Mouse (Mus musculus): ENCODE results near the gene Gm26602. TPM values are rescaled to one million over a fixed set of nuclear protein-coding genes. Genes with fewer than 3 reads are reported as not detected.

Gene Gm26602
- polyA plus RNA-seq, 1 experiment from 2014 or later = 1.1 TPM

DNA sequence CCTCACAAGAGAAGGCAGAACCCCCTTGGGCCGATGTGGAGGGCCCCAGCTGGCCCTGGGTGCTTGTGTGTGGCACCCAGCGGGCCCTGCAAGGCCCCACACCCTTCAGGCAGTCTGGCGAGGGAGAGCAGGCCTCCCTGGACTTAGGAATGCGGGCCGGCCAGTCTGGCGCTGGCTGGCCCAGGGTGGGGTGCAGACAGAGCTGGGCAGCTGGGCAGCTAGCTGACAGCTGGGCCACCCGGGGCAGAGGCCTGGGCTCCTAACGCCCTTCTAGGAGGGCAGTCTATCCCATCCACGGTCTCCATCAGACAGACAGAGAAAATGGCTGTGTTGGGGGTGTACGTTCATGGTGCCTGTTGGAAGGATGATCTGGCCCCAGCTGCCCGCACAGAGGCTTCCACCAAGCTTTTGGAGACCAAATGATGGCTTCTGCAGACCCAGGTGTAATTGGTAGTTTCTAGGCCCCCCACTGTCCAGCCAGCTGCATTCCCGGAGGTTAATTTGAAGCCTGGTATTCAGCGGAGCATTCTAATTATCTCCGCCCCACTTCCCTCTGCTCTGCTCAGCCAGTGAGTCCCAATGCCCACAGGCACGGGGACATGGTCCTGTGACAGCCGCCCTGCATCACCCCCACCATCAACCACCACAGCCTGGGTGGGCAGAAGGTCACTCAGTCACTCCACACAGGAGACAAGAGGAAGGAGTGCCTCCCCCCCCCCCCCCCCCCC, 35.0 kb downstream of the Gm26602 start:
- WGBS = 19% methylated on average over 16 of the region's 16 CpGs
- Histone ChIP-seq H3K4me3 (replicated peaks; ENCODE audit: low read length) (no peak overlapping the region), H3K36me3 (replicated peaks; ENCODE audit: control insufficient read depth, insufficient read depth) (peaks cover 26% of the 10 kb centered on the region), H3K4me2 (replicated peaks) (no peak overlapping the region), H3K27me3 (ENCODE audit: control insufficient read depth, insufficient read depth, low read length) (no peaks in the 10 kb centered on the region), H3K4me1 (replicated peaks; ENCODE audit: control insufficient read depth, insufficient read depth, low read length) (peaks cover 11% of the 10 kb centered on the region; the same call in 1 of the 2 replicates), H3K9me3 (ENCODE audit: control insufficient read depth, low read length) (no peaks in the 10 kb centered on the region), H3K9ac (no peak overlapping the region), H3K27ac (peak overlapping the region; percentile 38; the same call in 1 of the 2 replicates)
- no peak for DNase-seq (ENCODE audit: low spot score)
- ATAC-seq (ENCODE audit: low FRiP score) = peak; percentile 35; the same call in 1 of the 2 replicates

DNA sequence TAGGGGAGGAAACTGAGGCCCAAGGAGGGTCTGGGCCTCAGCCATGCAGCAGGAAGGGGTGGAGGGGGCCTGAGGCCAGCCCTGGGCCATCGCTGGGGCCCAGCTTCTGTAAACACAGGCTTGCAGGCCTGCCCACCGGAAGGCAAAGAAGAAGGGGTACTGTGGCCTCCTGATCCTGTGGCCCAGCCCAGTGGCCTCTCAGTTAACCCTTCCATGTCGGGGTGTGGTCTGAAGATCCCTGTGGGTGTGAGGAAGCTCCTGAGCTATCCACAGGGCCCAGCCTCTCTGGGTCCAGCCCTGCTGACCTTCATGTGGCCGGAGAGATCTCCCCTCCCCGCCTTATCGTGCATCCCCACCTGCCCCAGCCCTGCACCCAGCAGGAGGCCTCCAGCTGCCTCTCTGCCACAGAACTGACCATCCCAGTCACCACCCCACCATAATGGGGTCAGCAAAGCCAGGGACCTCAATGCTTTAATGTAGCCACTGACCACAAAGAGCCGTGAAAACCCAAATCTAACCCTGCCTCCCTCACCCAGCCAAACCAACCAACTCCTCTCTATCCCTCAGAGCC, 36.2 kb downstream of the Gm26602 start:
- H3K4me3 ChIP-seq (replicated peaks; ENCODE audit: low read length) = no peak overlapping the region
- 23% methylated on average over 7 of the region's 7 CpGs for WGBS
- H3K9ac ChIP-seq = no peak overlapping the region
- no peak overlapping the region for H3K4me2 ChIP-seq (replicated peaks)
- H3K36me3 ChIP-seq (replicated peaks; ENCODE audit: control insufficient read depth, insufficient read depth) = peaks cover 38% of the 10 kb centered on the region
- no peak for ATAC-seq (ENCODE audit: low FRiP score)
- H3K27ac ChIP-seq = no peak overlapping the region
- no peaks in the 10 kb centered on the region for H3K9me3 ChIP-seq (ENCODE audit: control insufficient read depth, low read length)
- no peaks in the 10 kb centered on the region for H3K27me3 ChIP-seq (ENCODE audit: control insufficient read depth, insufficient read depth, low read length)
- peaks cover 11% of the 10 kb centered on the region; the same call in 1 of the 2 replicates for H3K4me1 ChIP-seq (replicated peaks; ENCODE audit: control insufficient read depth, insufficient read depth, low read length)
- DNase-seq (ENCODE audit: low spot score) = no peak

DNA sequence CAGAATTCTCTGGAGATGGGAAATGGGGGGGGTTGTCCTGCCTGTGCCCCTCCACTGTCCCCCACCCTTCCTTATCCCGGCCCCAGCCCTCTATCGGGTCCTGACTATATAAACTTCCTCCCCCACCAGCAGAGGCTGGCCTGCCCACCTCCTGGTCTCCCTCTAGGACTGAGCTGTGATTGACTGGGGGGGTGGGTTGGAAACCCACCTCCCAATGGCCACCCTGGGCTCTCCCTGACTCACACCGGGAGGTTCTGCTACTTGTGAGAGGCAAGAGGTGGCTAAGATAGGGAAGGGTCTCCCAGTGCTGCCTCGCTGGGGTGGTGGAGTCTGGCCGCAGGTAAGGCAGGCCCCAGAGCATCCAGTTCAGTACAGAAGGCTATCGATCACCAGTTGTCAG, 36.8 kb downstream of the Gm26602 start:
- Histone ChIP-seq H3K4me3 (replicated peaks; ENCODE audit: low read length) (no peak overlapping the region), H3K4me2 (replicated peaks) (no peak overlapping the region), H3K4me1 (replicated peaks; ENCODE audit: control insufficient read depth, insufficient read depth, low read length) (peaks cover 11% of the 10 kb centered on the region; the same call in 1 of the 2 replicates), H3K27me3 (ENCODE audit: control insufficient read depth, insufficient read depth, low read length) (no peaks in the 10 kb centered on the region), H3K9ac (no peak overlapping the region), H3K27ac (no peak overlapping the region), H3K9me3 (ENCODE audit: control insufficient read depth, low read length) (no peaks in the 10 kb centered on the region), H3K36me3 (replicated peaks; ENCODE audit: control insufficient read depth, insufficient read depth) (peaks cover 39% of the 10 kb centered on the region)
- no peak for DNase-seq (ENCODE audit: low spot score)
- WGBS = 73% methylated on average over 6 of the region's 6 CpGs
- no peak for ATAC-seq (ENCODE audit: low FRiP score)

DNA sequence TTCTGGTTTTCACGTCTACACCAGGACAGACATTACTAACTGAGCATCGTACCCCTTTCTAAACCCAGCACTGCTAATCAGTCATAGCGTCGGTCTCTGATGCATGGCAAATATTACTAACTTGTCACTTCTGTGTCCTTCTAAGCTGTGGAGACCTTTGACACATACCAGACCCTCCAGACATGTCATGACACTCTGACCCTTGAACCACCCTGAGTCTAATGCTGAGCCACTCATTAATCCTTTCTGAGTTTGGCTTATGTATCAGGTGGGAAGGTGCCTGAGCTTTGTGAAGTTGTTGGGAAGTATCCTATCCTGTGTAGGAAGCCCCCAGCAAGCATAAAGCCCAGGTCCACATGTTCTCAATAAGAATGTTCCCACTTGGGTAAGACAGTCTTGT, 39.2 kb downstream of the Gm26602 start:
- no peak for DNase-seq (ENCODE audit: low spot score)
- Histone ChIP-seq H3K4me3 (replicated peaks; ENCODE audit: low read length) (no peak overlapping the region), H3K27me3 (ENCODE audit: control insufficient read depth, insufficient read depth, low read length) (no peaks in the 10 kb centered on the region), H3K4me2 (replicated peaks) (no peak overlapping the region), H3K9me3 (ENCODE audit: control insufficient read depth, low read length) (no peaks in the 10 kb centered on the region), H3K9ac (no peak overlapping the region), H3K36me3 (replicated peaks; ENCODE audit: control insufficient read depth, insufficient read depth) (peaks cover 54% of the 10 kb centered on the region), H3K27ac (no peak overlapping the region), H3K4me1 (replicated peaks; ENCODE audit: control insufficient read depth, insufficient read depth, low read length) (peaks cover 11% of the 10 kb centered on the region; the same call in 1 of the 2 replicates)
- WGBS = 91% methylated on average over 4 of the region's 4 CpGs
- no peak for ATAC-seq (ENCODE audit: low FRiP score)

DNA sequence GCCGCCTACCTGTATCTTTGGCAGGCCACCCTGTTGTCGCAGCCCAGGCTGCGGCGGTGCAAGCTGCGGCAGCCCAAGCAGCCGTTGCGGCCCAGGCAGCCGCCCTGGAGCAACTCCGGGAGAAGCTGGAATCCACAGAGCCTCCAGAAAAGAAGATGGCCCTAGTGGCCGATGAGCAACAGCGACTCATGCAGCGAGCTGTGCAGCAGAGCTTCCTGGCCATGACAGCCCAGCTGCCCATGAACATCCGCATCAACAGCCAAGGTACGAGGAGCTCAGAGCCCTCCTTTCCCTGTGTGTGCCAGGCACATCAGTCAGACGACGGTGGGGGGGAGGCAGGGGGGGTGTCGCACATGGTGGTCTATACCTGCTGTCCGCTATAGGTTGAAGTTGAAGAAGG, 40.0 kb downstream of the Gm26602 start:
- no peak overlapping the region for H3K4me3 ChIP-seq (replicated peaks; ENCODE audit: low read length)
- H3K9ac ChIP-seq = no peak overlapping the region
- peaks cover 54% of the 10 kb centered on the region for H3K36me3 ChIP-seq (replicated peaks; ENCODE audit: control insufficient read depth, insufficient read depth)
- no peak for DNase-seq (ENCODE audit: low spot score)
- no peaks in the 10 kb centered on the region for H3K9me3 ChIP-seq (ENCODE audit: control insufficient read depth, low read length)
- no peak for ATAC-seq (ENCODE audit: low FRiP score)
- H3K4me2 ChIP-seq (replicated peaks) = no peak overlapping the region
- H3K4me1 ChIP-seq (replicated peaks; ENCODE audit: control insufficient read depth, insufficient read depth, low read length) = peaks cover 7% of the 10 kb centered on the region; the same call in 1 of the 2 replicates
- 82% methylated on average over 18 of the region's 18 CpGs for WGBS
- H3K27ac ChIP-seq = no peak overlapping the region
- no peaks in the 10 kb centered on the region for H3K27me3 ChIP-seq (ENCODE audit: control insufficient read depth, insufficient read depth, low read length)

DNA sequence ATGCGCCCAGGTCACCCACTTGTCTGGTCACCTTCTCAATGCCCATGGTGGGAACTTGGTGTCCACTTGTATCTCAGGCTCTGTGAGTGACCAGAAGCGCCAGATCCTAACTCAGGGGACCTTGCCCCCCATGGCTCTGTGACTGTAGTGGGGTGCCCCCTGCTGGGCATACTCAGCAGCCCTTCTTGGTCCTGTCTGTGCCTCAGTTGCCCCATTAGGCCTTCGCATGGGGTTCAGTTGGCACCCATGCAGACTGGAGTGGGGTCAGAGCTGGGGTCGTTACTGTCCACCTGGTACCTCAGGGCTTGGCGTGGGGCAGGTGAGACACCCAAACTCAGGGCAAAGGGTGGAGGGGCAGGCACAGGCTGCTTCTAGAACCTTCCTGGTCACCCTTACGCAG, 43.3 kb downstream of the Gm26602 start:
- Histone ChIP-seq H3K9me3 (ENCODE audit: control insufficient read depth, low read length) (no peaks in the 10 kb centered on the region), H3K4me1 (replicated peaks; ENCODE audit: control insufficient read depth, insufficient read depth, low read length) (no peaks in the 10 kb centered on the region), H3K27ac (no peak overlapping the region), H3K4me2 (replicated peaks) (no peak overlapping the region), H3K9ac (no peak overlapping the region), H3K36me3 (replicated peaks; ENCODE audit: control insufficient read depth, insufficient read depth) (peaks cover 45% of the 10 kb centered on the region), H3K27me3 (ENCODE audit: control insufficient read depth, insufficient read depth, low read length) (no peaks in the 10 kb centered on the region), H3K4me3 (replicated peaks; ENCODE audit: low read length) (no peak overlapping the region)
- ATAC-seq (ENCODE audit: low FRiP score) = no peak
- DNase-seq (ENCODE audit: low spot score) = no peak
- 87% methylated on average over 6 of the region's 6 CpGs for WGBS

DNA sequence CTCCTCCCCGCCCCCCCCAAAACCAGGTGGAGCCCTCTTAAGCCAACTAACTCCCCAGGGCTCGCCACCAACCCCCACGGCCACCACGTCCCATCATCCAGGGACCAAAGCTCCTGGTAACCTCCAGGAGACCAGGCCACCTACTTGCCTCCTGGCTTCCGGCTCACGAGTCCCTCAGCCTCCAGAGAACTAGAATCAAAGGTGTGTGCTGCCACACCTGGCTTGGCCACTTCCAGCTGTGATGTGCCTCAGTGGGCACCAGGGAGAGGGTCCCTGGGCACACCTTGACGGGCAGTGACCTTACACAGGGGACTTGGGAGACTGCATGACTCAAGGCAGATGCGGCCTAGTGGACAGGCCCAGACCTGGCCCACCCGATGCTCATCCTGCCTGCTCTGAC, 45.0 kb downstream of the Gm26602 start:
- peak overlapping the region; percentile 7; the same call in 1 of the 2 replicates for H3K9ac ChIP-seq
- DNase-seq (ENCODE audit: low spot score) = no peak
- no peak overlapping the region for H3K4me2 ChIP-seq (replicated peaks)
- no peak overlapping the region for H3K4me3 ChIP-seq (replicated peaks; ENCODE audit: low read length)
- peaks cover 27% of the 10 kb centered on the region for H3K36me3 ChIP-seq (replicated peaks; ENCODE audit: control insufficient read depth, insufficient read depth)
- no peaks in the 10 kb centered on the region for H3K9me3 ChIP-seq (ENCODE audit: control insufficient read depth, low read length)
- no peak overlapping the region for H3K27ac ChIP-seq
- no peak for ATAC-seq (ENCODE audit: low FRiP score)
- WGBS = 84% methylated on average over 9 of the region's 9 CpGs
- H3K4me1 ChIP-seq (replicated peaks; ENCODE audit: control insufficient read depth, insufficient read depth, low read length) = peaks cover 3% of the 10 kb centered on the region
- no peaks in the 10 kb centered on the region for H3K27me3 ChIP-seq (ENCODE audit: control insufficient read depth, insufficient read depth, low read length)

DNA sequence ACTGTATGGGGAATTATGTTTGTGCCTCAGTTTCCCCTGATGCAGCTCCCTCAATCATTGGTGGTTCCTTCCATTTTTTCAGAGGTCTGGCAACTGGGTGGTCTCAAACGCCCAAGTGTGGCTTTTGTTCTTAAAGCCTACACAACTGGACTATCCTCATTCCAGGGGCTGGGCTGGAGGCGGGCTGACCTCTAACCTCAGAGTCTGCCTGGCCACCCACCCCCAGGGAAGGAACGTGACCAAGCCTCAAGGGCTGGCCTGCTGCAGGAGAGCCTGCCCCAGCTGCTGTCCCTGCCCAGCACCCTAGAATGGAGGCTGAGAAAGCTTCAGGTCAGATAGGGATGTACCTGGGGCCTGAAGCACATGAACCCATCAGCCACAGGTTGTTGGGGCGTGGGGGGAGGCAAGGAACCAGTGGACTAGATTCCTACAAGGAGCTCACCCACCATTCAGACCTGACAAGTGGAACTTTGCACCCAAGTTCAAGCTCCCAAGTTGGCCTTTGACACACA, 46.0 kb downstream of the Gm26602 start:
- Histone ChIP-seq H3K4me1 (replicated peaks; ENCODE audit: control insufficient read depth, insufficient read depth, low read length) (peaks cover 10% of the 10 kb centered on the region), H3K4me2 (replicated peaks) (no peak overlapping the region), H3K36me3 (replicated peaks; ENCODE audit: control insufficient read depth, insufficient read depth) (peaks cover 22% of the 10 kb centered on the region), H3K4me3 (replicated peaks; ENCODE audit: low read length) (no peak overlapping the region), H3K27ac (no peak overlapping the region), H3K9ac (0 out of 2 replicates have a peak overlapping the region, but pooled peaks have one; percentile 7), H3K9me3 (ENCODE audit: control insufficient read depth, low read length) (no peaks in the 10 kb centered on the region), H3K27me3 (ENCODE audit: control insufficient read depth, insufficient read depth, low read length) (no peaks in the 10 kb centered on the region)
- no peak for ATAC-seq (ENCODE audit: low FRiP score)
- DNase-seq (ENCODE audit: low spot score) = no peak
- WGBS = 21% methylated on average over 4 of the region's 4 CpGs

DNA sequence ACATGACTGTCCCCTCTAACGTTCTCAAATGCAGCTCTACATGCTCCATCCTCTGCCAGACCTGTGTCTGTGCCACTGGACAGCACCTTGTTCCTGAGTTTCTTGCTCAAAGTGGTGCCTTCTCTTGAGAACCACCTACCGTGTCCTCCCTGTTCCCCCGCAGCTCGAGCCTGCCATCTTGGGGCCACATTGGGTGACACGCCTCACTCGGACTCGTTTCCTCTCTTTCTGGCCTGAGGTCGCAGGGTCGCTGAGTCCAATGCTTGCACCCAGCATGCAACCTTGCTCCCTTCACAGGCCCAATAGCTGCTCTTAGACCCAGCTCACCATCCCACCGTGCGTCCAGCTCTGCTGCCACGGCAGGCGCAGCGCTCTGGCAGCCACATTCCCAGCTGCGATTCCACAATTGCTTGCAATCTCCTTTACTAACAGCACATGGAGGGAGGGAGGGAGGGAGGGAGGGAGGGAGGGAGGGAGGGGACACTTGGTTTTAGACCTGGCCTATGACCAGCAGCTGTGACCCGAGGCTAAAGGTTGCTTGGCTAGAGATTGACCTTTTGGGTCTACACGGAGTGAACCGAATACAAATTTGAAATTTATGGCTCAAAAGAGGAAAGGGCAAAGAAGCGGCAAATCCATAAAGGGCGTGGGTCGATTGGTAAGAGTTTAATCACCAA, 47.6 kb downstream of the Gm26602 start:
- ATAC-seq (ENCODE audit: low FRiP score) = no peak
- H3K4me3 ChIP-seq (replicated peaks; ENCODE audit: low read length) = no peak overlapping the region
- H3K27ac ChIP-seq = no peak overlapping the region
- peaks cover 26% of the 10 kb centered on the region for H3K36me3 ChIP-seq (replicated peaks; ENCODE audit: control insufficient read depth, insufficient read depth)
- H3K4me2 ChIP-seq (replicated peaks) = no peak overlapping the region
- no peaks in the 10 kb centered on the region for H3K9me3 ChIP-seq (ENCODE audit: control insufficient read depth, low read length)
- peak; percentile 61 for DNase-seq (ENCODE audit: low spot score)
- peaks cover 10% of the 10 kb centered on the region for H3K4me1 ChIP-seq (replicated peaks; ENCODE audit: control insufficient read depth, insufficient read depth, low read length)
- WGBS = 10% methylated on average over 21 of the region's 21 CpGs
- no peaks in the 10 kb centered on the region for H3K27me3 ChIP-seq (ENCODE audit: control insufficient read depth, insufficient read depth, low read length)
- H3K9ac ChIP-seq = no peak overlapping the region

All from hindbrain, embryonic 14.5 days (tissue).